Mouse (Mus musculus) limb, embryonic 11.5 days (tissue): ENCODE data around the gene Olfr1463. TPM values are rescaled to one million over a fixed set of nuclear protein-coding genes. Genes with fewer than 3 reads are reported as not detected.

Experiments used
- ATAC-seq: fragments of 200-750 bp; cut with Nextera tagmentation; 2 replicates; pipeline ENCODE4 v1.8.0; 2017; ENCODE audit warnings: low read depth; ENCODE audit not compliant: insufficient number of reproducible peaks, low FRiP score, low TSS enrichment
- DNase-seq: peaks from one replicate; pipeline ENCODE4 v3.0.0-alpha.2; 2015; ENCODE audit warnings: low spot score
- H3K27ac ChIP-seq: fragments of 300-500 bp; sonication (generic); replicated peaks from 2 replicates; pipeline ENCODE4 v1.5.1; 2014; ENCODE audit warnings: low read depth, mild to moderate bottlenecking, low read length
- H3K27me3 ChIP-seq: fragments of 300-500 bp; sonication (generic); 2 replicates; pipeline ENCODE4 v1.6.1; 2014; ENCODE audit warnings: mild to moderate bottlenecking, low read length, mixed read lengths; ENCODE audit not compliant: control insufficient read depth, insufficient read depth
- H3K36me3 ChIP-seq: fragments of 300-500 bp; sonication (generic); 2 replicates; pipeline ENCODE4 v1.6.1; 2014; ENCODE audit warnings: mild to moderate bottlenecking, low read length, moderate library complexity, mixed read lengths; ENCODE audit not compliant: control insufficient read depth, insufficient read depth
- H3K4me1 ChIP-seq: fragments of 300-500 bp; sonication (generic); 2 replicates; pipeline ENCODE4 v1.6.1; 2014; ENCODE audit warnings: low read length, mixed read lengths; ENCODE audit not compliant: control insufficient read depth, insufficient read depth
- H3K4me2 ChIP-seq: fragments of 300-500 bp; sonication (generic); 2 replicates; pipeline ENCODE4 v1.6.1; 2014; ENCODE audit warnings: low read depth, mild to moderate bottlenecking, moderate library complexity; ENCODE audit not compliant: severe bottlenecking
- H3K4me3 ChIP-seq: fragments of 300-500 bp; sonication (generic); 2 replicates; pipeline ENCODE4 v1.5.1; 2014; ENCODE audit warnings: low read depth, low read length
- H3K9ac ChIP-seq: fragments of 300-500 bp; sonication (generic); 2 replicates; pipeline ENCODE4 v1.6.1; 2014; ENCODE audit warnings: mild to moderate bottlenecking, low read length
- H3K9me3 ChIP-seq: fragments of 300-500 bp; sonication (generic); 2 replicates; pipeline ENCODE4 v1.6.1; 2016; ENCODE audit warnings: low read length; ENCODE audit not compliant: control insufficient read depth
- WGBS: fragments of 180-500 bp; shearing (Covaris S2); extraction: QIAGEN DNeasy Blood & Tissue Kit; methylation state at CpG from one replicate; pipeline ENCODE4 v1.1.7; 2014; 5-methylcytosine and 5-hydroxymethylcytosine counted together
- polyA plus RNA-seq: library from polyadenylated mRNA; unstranded; fragments of >200 nt; fragmentation: Nextera tagmentation; extraction: Ambion mirVana; gene quantifications from 2 replicates; pipeline ENCODE4 v1.2.1, GENCODE M21; 2014

The Olfr1463 gene
- not detected in 2 replicates for polyA plus RNA-seq

- H3K36me3 ChIP-seq: no peaks in the 10 kb centered on the region
- no peak within 1 kb of the TSS for H3K27ac ChIP-seq
- ATAC-seq: no peak
- peaks cover 4% of the 10 kb centered on the region; the same call in 1 of the 2 replicates for H3K9me3 ChIP-seq
- no peak within 1 kb of the TSS for H3K9ac ChIP-seq
- no peaks in the 10 kb centered on the region for H3K4me1 ChIP-seq
- no peak within 1 kb of the TSS for H3K4me3 ChIP-seq
- no peaks in the 10 kb centered on the region for H3K27me3 ChIP-seq
- no peak within 1 kb of the TSS for H3K4me2 ChIP-seq
- no peak for DNase-seq
Measured at GRCm38 (mm10) chr19:13231028-13231427, at the start of gene Olfr1463. TSS of gene Olfr1463 (plus strand) at chr19:13231328.

DNA sequence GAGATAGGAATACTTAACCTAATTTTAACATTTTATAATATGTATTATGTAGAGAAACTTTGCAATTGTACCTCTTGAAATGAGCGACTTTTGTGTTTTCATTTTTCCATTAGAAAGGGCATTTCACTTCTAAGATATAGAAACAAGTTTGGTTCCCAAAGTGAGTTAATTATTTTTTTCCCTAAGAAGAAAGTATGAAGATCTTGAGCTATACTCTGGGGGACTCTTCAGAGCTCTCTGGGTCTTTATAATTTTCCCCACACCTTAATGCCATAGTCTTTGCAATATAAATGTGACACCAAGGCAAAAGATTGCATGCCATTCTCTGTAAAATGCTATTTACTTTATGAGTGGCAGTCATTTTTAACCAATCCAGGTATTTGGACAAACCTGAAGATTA lies 45.7 kb upstream of the Olfr1463 start, which contains the start of gene Olfr1462:
Gene Olfr1462, plus strand, starts transcription at position 301 of the 400 bp plus-strand sequence.
- no peak within 1 kb of the TSS for H3K9ac ChIP-seq
- H3K27ac ChIP-seq: no peak within 1 kb of the TSS
- DNase-seq (no peak), ATAC-seq (no peak)
- H3K4me3 ChIP-seq: no peak within 1 kb of the TSS
- H3K9me3 ChIP-seq: no peaks in the 10 kb centered on the region
- H3K27me3 ChIP-seq: no peaks in the 10 kb centered on the region
- H3K36me3 ChIP-seq: no peaks in the 10 kb centered on the region
- WGBS: 91% methylated on average over 1 of the region's 1 CpGs
- H3K4me2 ChIP-seq: no peak within 1 kb of the TSS
- H3K4me1 ChIP-seq: no peaks in the 10 kb centered on the region

GRCm38 (mm10) chr19:13221666-13222065 lies 9.5 kb upstream of the Olfr1463 start:
- Histone ChIP-seq H3K36me3 (no peaks in the 10 kb centered on the region), H3K9ac (no peak overlapping the region), H3K4me2 (no peak overlapping the region), H3K27me3 (no peaks in the 10 kb centered on the region), H3K4me3 (no peak overlapping the region), H3K9me3 (no peaks in the 10 kb centered on the region; the same call in 1 of the 2 replicates), H3K27ac (no peak overlapping the region), H3K4me1 (no peaks in the 10 kb centered on the region)
- 92% methylated on average over 11 of the region's 11 CpGs for WGBS
- ATAC-seq (no peak), DNase-seq (no peak)

Other genes starting within 250 kb of the Olfr1463 start
- not detected in 2 replicates for gene Olfr1451, start 236.3 kb upstream of the Olfr1463 start, polyA plus RNA-seq
- gene Olfr1453, start 203.0 kb upstream of the Olfr1463 start, polyA plus RNA-seq: not detected in 2 replicates
- gene Olfr1454, start 170.7 kb upstream of the Olfr1463 start, polyA plus RNA-seq: not detected in 2 replicates
- gene Olfr1457, start 133.4 kb upstream of the Olfr1463 start, polyA plus RNA-seq: not detected in 2 replicates
- gene Olfr1458, start 124.6 kb upstream of the Olfr1463 start, polyA plus RNA-seq: not detected in 2 replicates
- not detected in 2 replicates for gene Olfr1459, start 81.8 kb upstream of the Olfr1463 start, polyA plus RNA-seq
- not detected in 2 replicates for gene Olfr1461, start 68.3 kb upstream of the Olfr1463 start, polyA plus RNA-seq
- not detected in 2 replicates for gene Olfr1462, start 45.6 kb upstream of the Olfr1463 start, polyA plus RNA-seq
- gene Olfr1465, start 84.2 kb downstream of the Olfr1463 start, polyA plus RNA-seq: not detected in 2 replicates
- gene Olfr1466, start 107.5 kb downstream of the Olfr1463 start, polyA plus RNA-seq: not detected in 2 replicates
- not detected in 2 replicates for gene Olfr1467, start 130.9 kb downstream of the Olfr1463 start, polyA plus RNA-seq
- gene Olfr1469, start 176.5 kb downstream of the Olfr1463 start, polyA plus RNA-seq: not detected in 2 replicates
- not detected in 2 replicates for gene Olfr1471, start 212.1 kb downstream of the Olfr1463 start, polyA plus RNA-seq
- gene Olfr1472, start 224.8 kb downstream of the Olfr1463 start, polyA plus RNA-seq: not detected in 2 replicates
- gene Olfr1474, start 238.2 kb downstream of the Olfr1463 start, polyA plus RNA-seq: not detected in 2 replicates
- not detected in 2 replicates for gene Olfr1475, start 248.9 kb downstream of the Olfr1463 start, polyA plus RNA-seq